Mouse (Mus musculus) hindbrain, embryonic 11.5 days (tissue): ENCODE data around the gene Slfn2. TPM values are rescaled to one million over a fixed set of nuclear protein-coding genes. Genes with fewer than 3 reads are reported as not detected.
A peak's percentile ranks its signal among the peaks of the same experiment; 100 is the strongest.

ENCODE experiments used
- ATAC-seq: fragments of 200-750 bp; cut with Nextera tagmentation; 2 replicates; pipeline ENCODE4 v1.8.0; 2017; ENCODE audit warnings: mild to moderate bottlenecking, moderate TSS enrichment, moderate library complexity; ENCODE audit not compliant: low FRiP score
- DNase-seq: peaks from one replicate; pipeline ENCODE4 v3.0.0-alpha.2; 2015; ENCODE audit warnings: low spot score
- H3K27ac ChIP-seq: fragments of 300-500 bp; sonication (generic); 2 replicates; pipeline ENCODE4 v1.5.1; 2014; ENCODE audit warnings: mild to moderate bottlenecking, low read depth, low read length
- H3K27me3 ChIP-seq: fragments of 300-500 bp; sonication (generic); 2 replicates; pipeline ENCODE4 v1.6.1; 2014; ENCODE audit warnings: mild to moderate bottlenecking, low read length, moderate library complexity, mixed read lengths; ENCODE audit not compliant: control insufficient read depth, insufficient read depth
- H3K36me3 ChIP-seq: fragments of 300-500 bp; sonication (generic); 2 replicates; pipeline ENCODE4 v1.6.1; 2014; ENCODE audit warnings: mild to moderate bottlenecking, low read length, moderate library complexity, mixed read lengths; ENCODE audit not compliant: control insufficient read depth, insufficient read depth
- H3K4me1 ChIP-seq: fragments of 300-500 bp; sonication (generic); replicated peaks from 2 replicates; pipeline ENCODE4 v1.6.1; 2014; ENCODE audit warnings: low read length, mixed read lengths; ENCODE audit not compliant: control insufficient read depth, insufficient read depth
- H3K4me2 ChIP-seq: fragments of 300-500 bp; sonication (generic); replicated peaks from 2 replicates; pipeline ENCODE4 v1.6.1; 2014; ENCODE audit warnings: mild to moderate bottlenecking, low read depth, low read length
- H3K4me3 ChIP-seq: fragments of 300-500 bp; sonication (generic); 2 replicates; pipeline ENCODE4 v1.5.1; 2014; ENCODE audit warnings: low read depth, low read length
- H3K9ac ChIP-seq: fragments of 300-500 bp; sonication (generic); 2 replicates; pipeline ENCODE4 v1.6.1; 2014; ENCODE audit warnings: low read depth, low read length
- H3K9me3 ChIP-seq: fragments of 300-500 bp; sonication (generic); 2 replicates; pipeline ENCODE4 v1.6.1; 2016; ENCODE audit warnings: low read length; ENCODE audit not compliant: control insufficient read depth
- WGBS: fragments of 180-500 bp; shearing (Covaris S2); extraction: QIAGEN DNeasy Blood & Tissue Kit; methylation state at CpG from one replicate; pipeline ENCODE4 v1.1.7; 2014; 5-methylcytosine and 5-hydroxymethylcytosine counted together
- polyA plus RNA-seq: library from polyadenylated mRNA; unstranded; fragments of >200 nt; fragmentation: Nextera tagmentation; extraction: Ambion mirVana; gene quantifications from 2 replicates; pipeline ENCODE4 v1.2.1, GENCODE M21; 2014

Gene Slfn2
- polyA plus RNA-seq, 1 experiment from 2014 or later = 1.6 TPM

DNA sequence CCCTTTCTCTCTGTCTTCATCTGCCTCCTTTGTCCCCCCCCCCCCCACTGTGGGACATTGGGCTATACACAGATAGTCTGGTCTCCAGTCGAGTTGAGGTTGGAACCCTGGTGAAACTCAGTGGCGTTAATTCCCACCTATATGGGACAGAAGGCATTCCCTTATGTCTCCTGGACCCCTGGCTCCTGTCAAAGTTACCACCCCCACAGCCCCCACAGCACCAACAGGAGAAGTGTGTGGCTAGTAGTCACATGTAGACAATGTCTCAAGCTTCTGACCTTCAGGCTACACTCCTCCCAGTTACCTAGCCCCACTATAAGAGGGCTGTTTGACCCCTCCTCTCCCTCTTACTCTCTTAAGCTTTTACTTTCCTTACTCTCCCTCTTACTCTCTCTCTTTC is 19.2 kb downstream of the Slfn2 start:
- H3K27ac ChIP-seq = no peak overlapping the region
- no peaks in the 10 kb centered on the region for H3K27me3 ChIP-seq
- H3K36me3 ChIP-seq = no peaks in the 10 kb centered on the region
- no peaks in the 10 kb centered on the region for H3K4me1 ChIP-seq
- no peaks in the 10 kb centered on the region for H3K9me3 ChIP-seq
- ATAC-seq = no peak
- H3K4me3 ChIP-seq = no peak overlapping the region
- WGBS = 94% methylated on average over 2 of the region's 2 CpGs
- H3K9ac ChIP-seq = no peak overlapping the region
- H3K4me2 ChIP-seq = no peak overlapping the region
- DNase-seq = no peak

DNA sequence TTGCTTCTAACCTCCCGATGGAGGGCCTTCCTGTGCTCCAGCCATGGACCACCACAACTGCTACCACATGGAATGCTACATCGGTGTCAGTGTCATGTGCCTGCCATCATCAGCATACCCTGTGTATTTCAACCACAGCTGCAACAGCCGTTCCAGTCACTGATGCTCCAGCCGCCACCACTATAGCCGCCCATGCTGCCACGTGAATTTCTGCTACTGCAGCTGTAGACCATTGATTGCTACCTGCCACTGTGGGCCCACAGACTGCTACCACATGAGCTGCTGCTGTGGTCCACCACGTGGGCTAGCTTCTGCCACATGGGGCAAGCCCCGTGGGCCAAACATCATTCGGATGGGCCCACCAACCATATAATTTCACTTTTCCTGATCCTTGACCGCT is 19.8 kb downstream of the Slfn2 start:
- Histone ChIP-seq H3K4me1 (no peaks in the 10 kb centered on the region), H3K27ac (no peak overlapping the region), H3K9me3 (no peaks in the 10 kb centered on the region), H3K36me3 (no peaks in the 10 kb centered on the region), H3K27me3 (no peaks in the 10 kb centered on the region), H3K9ac (no peak overlapping the region), H3K4me2 (no peak overlapping the region), H3K4me3 (no peak overlapping the region)
- no peak for ATAC-seq
- WGBS = 84% methylated on average over 10 of the region's 10 CpGs
- DNase-seq = no peak

- 29% methylated on average over 2 of the region's 2 CpGs for WGBS
- Histone ChIP-seq H3K4me1 (no peaks in the 10 kb centered on the region), H3K9me3 (no peaks in the 10 kb centered on the region), H3K36me3 (no peaks in the 10 kb centered on the region), H3K27me3 (no peaks in the 10 kb centered on the region), H3K4me3 (no peak overlapping the region), H3K9ac (no peak overlapping the region), H3K4me2 (no peak overlapping the region), H3K27ac (no peak overlapping the region)
- no peak for ATAC-seq
- peak; percentile 0 for DNase-seq
Measured at GRCm38 (mm10) chr11:83115138-83115537, 50.2 kb downstream of the Slfn2 start.

DNA sequence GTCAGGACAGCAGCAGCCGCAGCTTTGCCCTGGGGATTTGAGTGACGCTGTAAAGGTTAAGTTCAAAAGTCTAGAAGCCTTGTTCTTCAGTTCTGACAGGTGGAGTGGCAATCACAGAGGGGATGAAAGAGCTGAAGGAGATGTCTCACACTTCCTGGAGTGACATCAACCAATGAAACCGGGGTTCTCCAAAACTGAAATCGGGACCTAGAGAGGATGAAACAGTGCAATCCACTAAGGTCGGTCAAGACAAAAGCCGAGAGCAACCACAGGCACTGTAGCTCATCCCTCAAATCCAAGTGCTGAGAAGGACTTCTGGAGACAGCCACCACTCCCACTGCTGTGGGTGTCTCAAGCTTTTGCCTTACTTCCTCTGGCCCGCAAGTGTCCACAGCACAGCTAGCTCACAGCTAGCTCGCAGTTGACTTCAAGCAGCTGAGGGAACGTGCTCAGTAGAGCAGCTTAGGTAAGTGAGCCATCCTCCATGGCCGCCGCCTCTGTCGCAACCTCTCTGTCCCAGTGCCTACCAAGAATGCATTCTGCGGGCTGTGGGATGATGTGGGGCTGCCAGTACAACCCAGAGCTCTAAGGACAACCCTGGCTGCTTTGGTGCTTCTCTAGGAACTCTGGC is 51.8 kb downstream of the Slfn2 start, which contains the start of gene Slfn1:
Slfn1 (plus strand) TSS at position 253 of the 631 bp plus-strand sequence.
- DNase-seq (no peak), ATAC-seq (no peak)
- Histone ChIP-seq H3K27ac (no peak within 1 kb of the TSS), H3K4me1 (no peaks in the 10 kb centered on the region), H3K4me2 (no peak within 1 kb of the TSS), H3K36me3 (no peaks in the 10 kb centered on the region), H3K9ac (no peak within 1 kb of the TSS), H3K9me3 (no peaks in the 10 kb centered on the region), H3K27me3 (no peaks in the 10 kb centered on the region), H3K4me3 (no peak within 1 kb of the TSS)
- WGBS = 89% methylated on average over 13 of the region's 13 CpGs

GRCm38 (mm10) chr11:83118056-83118455 is 53.1 kb downstream of the Slfn2 start:
- Histone ChIP-seq H3K27me3 (no peaks in the 10 kb centered on the region), H3K4me1 (no peaks in the 10 kb centered on the region), H3K9ac (no peak overlapping the region), H3K4me2 (no peak overlapping the region), H3K4me3 (no peak overlapping the region), H3K27ac (no peak overlapping the region), H3K9me3 (no peaks in the 10 kb centered on the region), H3K36me3 (no peaks in the 10 kb centered on the region)
- ATAC-seq (no peak), DNase-seq (no peak)
- 53% methylated on average over 3 of the region's 3 CpGs for WGBS

Other genes with a start within 250 kb of the Slfn2 start
- gene Rffl, start 193.9 kb upstream of the Slfn2 start, polyA plus RNA-seq = 6.3 and 8.8 TPM in 2 replicates
- 14.6 and 15.7 TPM in 2 replicates for gene Rad51d, start 174.5 kb upstream of the Slfn2 start, polyA plus RNA-seq
- gene Fndc8, start 173.0 kb upstream of the Slfn2 start, polyA plus RNA-seq = 0.09 and 0.22 TPM in 2 replicates
- 19.8 and 22.9 TPM in 2 replicates for gene Nle1, start 156.7 kb upstream of the Slfn2 start, polyA plus RNA-seq
- gene Unc45b, start 154.6 kb upstream of the Slfn2 start, polyA plus RNA-seq = 0.42 and 0.45 TPM in 2 replicates
- 0.85 and 1.3 TPM in 2 replicates for gene Slfn5, start 113.8 kb upstream of the Slfn2 start, polyA plus RNA-seq
- 9.7 and 10.1 TPM in 2 replicates for gene Slfn9, start 73.3 kb upstream of the Slfn2 start, polyA plus RNA-seq
- gene Slfn8, start 44.3 kb upstream of the Slfn2 start, polyA plus RNA-seq = 0.28 TPM in 2 replicates
- gene Slfn1, start 51.7 kb downstream of the Slfn2 start, polyA plus RNA-seq = not detected in 2 replicates
- not detected in 2 replicates for gene Slfn4, start 110.1 kb downstream of the Slfn2 start, polyA plus RNA-seq
- gene Slfn3, start 126.2 kb downstream of the Slfn2 start, polyA plus RNA-seq = 0.26 and 0.50 TPM in 2 replicates
- 0.70 and 0.86 TPM in 2 replicates for gene Slfn14, start 221.6 kb downstream of the Slfn2 start, polyA plus RNA-seq
- gene Ap2b1, start 233.9 kb downstream of the Slfn2 start, polyA plus RNA-seq = 121 and 136 TPM in 2 replicates
- 17.0 and 20.3 TPM in 2 replicates for gene Pex12, start 237.5 kb downstream of the Slfn2 start, polyA plus RNA-seq